Mouse (Mus musculus) c-Kit-positive CD71-positive TER-119-negative erythroid progenitor cells, embryonic 14.5 days (primary cell): ENCODE results near the gene Wnk2.

Source experiments
- DNase-seq: peaks from one replicate; pipeline ENCODE4 v3.0.0-alpha.2; 2013; ENCODE audit warnings: low read depth

The Wnk2 gene

GRCm38 (mm10) chr13:49178839-49179585, 31.2 kb upstream of the Wnk2 start:
- no peak for DNase-seq

- DNase-seq: no peak
These were observed 27.7 kb upstream of the Wnk2 start for GRCm38 (mm10) chr13:49175509-49175908.

GRCm38 (mm10) chr13:49172971-49173596, 25.3 kb upstream of the Wnk2 start:
- DNase-seq: peak; percentile 56

- no peak for DNase-seq
These were observed 24.5 kb upstream of the Wnk2 start for GRCm38 (mm10) chr13:49172335-49172734.

DNA sequence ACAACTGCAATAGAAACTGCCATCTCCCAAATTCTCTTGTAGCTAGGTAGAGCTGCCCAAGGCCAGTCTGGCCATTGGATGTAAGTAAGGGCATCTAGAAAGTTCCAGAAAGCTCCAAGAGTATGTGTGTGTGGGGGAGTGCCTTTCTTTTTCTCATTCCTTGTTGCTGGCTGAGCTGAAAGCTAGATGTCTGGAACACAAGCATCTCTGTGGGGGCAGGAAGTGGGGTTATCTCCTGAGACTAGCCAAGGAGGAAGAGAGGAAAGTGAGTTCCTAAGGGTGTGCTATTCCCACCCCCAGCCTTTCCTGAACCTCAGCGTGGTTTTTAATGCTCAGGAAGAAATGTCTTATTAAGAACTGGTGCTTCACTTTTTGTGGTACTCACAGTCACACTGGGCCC, 23.9 kb upstream of the Wnk2 start:
- no peak for DNase-seq

DNA sequence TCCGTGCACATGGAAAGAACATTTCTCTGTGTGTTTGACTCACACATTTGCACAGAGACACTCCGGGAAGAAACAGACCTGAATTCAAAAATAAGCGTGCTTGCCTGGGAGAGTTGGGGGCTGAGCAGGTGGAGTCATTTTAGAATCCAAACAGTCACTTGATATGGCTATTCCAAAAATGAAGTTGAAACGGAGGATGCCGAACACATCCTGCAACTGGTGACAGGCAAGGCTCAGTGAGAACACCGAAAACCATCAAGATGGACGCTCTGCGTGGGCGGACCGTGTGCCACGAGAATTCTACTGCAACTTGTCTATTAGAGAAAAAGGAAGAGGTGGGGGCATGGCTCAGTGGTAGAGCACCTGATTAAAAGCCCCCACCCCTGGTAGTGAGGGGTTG, 22.8 kb upstream of the Wnk2 start:
- no peak for DNase-seq

DNA sequence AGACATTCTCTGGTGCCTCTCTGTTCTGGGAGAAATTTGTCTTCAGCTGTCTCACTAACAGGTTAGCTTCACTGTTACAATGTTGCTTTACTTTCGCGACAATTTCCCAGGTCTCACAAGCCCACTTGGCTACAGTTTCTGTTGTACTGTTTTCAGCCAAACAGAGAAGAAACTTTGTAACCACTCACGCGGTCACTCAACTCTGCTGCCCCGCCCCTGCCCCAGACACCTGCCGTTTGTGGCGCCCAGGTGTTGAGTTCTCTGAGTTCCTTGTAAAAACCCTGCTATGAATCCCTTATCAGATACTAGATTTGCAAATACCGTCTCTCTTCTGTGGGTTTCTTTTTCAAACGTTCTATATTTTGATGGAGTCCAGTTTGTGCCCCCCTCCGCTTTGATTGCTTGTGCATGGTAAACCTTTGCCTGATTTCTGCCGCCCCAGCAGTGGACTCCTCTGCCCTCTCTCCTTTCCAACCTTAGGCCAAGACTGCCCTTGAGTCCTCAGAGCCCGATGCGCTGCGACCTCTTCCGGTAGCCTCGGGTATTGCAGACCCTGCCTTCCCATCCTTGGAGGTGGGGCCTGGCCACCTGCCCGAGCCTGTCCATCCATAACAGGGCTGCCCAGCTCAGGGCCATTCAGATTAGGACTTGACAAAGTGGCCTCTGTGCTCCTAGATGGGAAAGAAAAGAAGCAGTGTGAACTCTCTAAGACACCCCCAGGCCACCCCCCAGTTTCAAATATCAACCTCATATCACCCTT, 21.8 kb upstream of the Wnk2 start:
- DNase-seq: no peak

GRCm38 (mm10) chr13:49167081-49167480, 19.3 kb upstream of the Wnk2 start:
- DNase-seq: no peak

DNA sequence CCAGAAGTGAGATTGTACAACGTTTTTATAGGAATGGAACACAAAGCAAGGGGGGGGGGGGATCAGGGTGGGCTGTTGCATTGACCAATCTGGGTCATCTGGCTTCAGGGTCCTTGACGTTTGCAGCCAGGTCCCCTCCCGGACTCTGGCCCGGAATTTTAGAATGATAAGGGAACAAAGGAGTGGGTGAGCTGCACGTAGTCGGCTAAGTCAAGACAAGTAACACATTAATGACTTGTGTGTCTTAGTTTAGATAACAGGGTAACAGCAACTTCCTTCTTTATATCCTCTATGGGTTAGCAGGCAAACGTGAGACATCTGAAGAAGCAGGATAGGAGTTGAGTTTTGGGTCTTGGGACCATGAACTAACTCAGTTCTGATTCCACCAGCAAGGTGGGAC, 15.8 kb upstream of the Wnk2 start:
- no peak for DNase-seq

GRCm38 (mm10) chr13:49162722-49163121, 14.9 kb upstream of the Wnk2 start:
- DNase-seq: no peak

DNA sequence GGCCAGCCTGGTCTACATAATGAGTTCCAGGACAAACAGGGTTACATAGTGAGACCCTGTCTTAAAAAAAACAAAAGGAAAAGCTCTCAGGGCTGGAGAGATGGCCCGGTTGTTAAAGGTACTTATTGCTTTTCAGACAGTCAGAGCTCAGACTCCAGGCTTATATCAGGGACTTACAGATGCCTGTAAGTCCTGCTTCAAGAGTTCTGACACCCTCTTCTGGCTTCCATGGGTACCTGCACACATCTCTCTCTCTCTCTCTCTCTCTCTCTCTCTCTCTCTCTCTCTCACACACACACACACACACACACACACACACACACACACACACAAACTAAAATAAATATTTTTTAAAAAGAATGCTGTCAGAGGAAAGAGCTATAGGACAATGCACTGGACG, 13.4 kb upstream of the Wnk2 start:
- DNase-seq: no peak

DNA sequence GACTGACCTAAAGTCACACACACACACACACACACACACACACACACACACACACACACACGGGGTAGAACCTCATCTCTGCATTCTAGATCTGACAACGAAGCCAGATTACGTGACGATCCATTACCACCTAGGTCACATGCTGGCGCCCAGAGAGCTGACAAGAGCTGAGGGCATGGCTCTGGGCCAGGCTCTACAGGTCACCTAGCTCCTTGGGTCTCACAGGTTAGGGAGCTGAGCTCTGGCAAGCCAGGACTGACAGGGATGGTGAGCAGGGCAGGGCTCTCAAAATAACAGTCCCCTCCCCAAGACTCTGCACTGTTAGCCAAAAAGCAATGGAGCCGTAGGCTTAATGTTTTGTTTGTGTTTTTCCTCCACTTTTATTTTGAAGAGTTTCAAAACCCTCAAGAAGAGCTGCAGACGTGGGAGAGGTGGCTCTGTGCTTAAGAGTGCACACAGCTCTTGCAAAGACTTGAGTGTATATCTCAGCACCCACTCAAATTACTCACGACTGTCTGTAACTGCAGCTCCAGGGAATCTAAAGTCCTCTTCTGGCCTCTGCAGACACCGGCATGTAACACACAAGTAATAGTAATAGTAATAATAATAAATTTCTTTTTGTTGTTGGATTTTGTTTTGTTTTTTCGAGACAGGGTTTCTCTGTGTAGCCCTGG, 10.4 kb upstream of the Wnk2 start:
- DNase-seq: no peak

- DNase-seq: no peak
These were observed 8.8 kb upstream of the Wnk2 start for GRCm38 (mm10) chr13:49156645-49157044.

GRCm38 (mm10) chr13:49154621-49155020, 6.8 kb upstream of the Wnk2 start:
- DNase-seq: no peak

GRCm38 (mm10) chr13:49154028-49154427, 6.2 kb upstream of the Wnk2 start:
- DNase-seq: no peak

DNA sequence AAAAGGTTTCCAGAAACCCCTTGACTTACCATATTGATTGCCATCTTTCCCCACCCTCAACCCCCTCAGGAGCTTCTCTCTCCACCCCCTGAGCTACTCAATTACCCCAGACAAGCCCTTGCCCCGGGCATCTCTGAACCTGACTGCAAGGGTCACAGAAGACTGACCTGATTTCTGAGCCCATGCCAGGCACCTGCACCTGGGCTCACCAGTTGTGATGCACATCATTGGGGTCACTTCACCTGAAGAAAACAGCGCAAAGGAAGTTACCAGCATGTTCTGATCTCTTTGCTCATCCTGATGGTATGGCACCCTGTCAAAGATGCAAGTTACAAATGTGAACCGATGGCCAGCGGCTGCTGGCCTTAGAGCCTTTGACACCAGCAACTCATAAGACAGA, 873 bp upstream of the Wnk2 start:
- no peak for DNase-seq

DNA sequence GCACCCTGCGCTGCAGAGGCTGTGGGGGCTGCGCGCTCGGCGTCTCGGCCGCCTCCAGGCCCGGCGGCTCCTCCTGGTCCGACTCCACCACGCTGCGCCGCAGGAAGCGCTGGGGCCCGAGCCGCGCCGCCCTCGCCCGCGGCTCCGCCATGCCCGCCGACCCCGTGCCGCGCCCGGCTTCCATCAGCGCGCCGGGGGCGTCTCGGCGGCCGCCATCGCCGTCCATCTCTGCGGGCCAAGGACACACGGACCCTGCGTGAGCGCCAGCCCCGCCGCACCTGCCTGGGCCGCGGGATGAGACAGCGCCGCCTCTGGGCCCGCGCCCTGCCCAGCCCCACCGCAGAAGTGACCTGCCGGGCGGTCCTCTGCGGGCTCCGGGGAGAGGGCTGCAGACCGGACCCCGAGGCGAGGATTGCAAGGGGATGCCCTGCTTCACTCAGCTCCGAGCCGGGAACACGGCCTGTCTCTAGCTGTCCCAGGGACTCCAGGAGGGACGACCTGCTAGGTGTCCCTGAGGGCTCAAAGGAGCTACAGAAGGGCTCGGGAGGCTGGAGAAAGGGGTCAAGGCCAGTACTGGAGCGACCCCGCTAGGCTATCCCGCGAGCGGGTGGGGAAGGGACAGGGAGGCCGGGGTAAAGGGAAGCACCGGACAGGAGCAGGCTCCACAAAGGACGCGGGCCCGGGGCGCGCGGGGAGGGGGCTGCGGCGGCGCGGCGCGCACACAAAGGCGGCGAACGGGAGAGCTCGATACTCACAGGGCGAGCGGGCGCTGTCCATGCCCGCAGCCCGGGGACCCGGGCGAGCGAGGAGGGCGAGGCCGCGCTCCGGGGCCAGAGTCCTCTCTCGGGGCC, 582 bp downstream of the Wnk2 start:
- no peak for DNase-seq

DNA sequence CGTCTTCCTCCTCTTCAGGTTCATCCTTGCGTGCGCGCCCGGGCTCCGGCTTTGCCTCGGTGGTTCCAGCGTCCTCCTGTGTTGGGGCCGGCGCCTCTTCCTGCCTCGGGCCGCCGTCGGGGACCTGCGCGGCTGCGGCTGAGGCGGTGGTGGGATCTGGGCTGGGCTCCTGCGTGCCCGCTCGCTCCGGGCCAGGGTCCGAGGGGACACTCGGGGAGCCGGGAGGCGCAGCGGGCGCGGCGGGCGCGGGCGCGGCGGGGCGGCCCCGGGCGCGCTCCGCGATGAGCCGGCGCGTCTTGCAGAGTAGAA, 1.2 kb downstream of the Wnk2 start:
- DNase-seq: no peak

DNA sequence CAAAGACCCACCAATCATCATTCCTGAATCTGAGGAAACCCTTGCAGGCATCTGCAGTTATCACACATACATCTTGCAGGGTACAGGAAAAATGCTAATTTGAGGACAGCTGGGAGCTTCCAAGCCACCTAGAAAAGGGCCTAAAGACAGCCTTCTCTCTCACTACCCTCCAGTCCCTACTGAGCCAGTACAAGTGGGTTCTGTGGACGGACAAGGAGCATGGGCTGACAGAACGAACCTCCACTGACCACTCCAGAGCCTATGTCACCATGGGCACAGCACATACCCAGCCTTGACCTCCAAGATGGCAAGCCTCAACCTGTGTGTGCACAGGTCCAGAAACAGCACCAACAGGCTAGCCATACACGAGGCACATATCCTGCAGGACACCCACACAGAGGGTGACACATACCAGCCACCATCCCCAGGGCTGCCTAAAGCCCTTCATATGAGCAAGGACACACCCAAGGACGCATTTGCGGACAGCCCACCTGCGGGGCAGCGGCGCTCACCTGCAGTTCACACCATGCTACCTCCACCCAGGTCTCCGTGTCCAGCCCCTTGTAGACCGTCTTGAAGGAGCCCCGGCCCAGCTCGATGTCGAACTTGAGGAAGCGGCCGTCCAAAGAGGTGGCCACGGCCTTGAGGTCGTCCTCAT, 1.6 kb downstream of the Wnk2 start:
- DNase-seq: no peak

DNA sequence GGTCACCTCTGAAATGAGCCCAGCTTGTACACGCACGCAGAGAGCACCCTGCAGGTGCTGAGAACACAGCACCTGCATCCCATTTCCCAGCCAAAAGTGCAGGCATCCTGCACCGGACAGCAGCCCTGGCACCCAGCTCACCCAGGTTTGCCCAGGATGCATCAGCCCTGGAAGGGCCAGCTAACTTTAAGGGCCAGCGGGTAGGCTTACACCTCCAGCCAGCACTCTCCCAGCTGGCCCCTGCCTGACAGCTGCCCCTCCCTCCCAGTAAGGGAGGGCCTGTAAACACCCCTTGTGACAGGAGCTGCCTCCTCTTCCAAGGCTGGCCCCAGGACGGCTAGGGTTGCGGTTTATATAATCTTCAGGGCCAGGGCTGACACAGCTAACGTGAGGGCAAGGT, 2.4 kb downstream of the Wnk2 start:
- DNase-seq: no peak

DNA sequence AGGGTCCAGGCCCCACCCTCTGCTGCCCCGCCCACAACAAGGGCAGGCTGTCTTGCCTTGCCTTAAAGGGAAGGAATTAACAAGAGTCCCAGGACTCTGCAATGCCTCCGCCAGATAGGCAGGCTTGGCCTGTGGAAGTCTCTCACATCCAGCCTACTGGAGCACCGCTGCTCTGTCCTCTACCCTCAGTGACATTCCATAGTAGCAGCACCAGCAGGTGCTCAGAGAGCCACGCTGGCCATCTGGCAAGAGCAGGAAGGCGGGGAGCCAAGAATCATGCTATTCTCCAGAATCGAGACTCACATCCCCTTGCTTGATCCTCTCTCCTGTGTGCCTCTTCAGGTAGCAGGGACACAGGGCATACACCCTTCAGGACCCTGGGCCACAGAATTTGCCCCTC, 3.4 kb downstream of the Wnk2 start:
- DNase-seq: no peak
